Mouse (Mus musculus) lung, adult 18-20 months (tissue): ENCODE results near the gene Ddr2.
"Not testable (repeated sequence)": the region's sequence is repeated elsewhere in the genome, so short reads cannot be mapped to it uniquely, and the experiment has no call there.

Source experiments
- DNase-seq, 2 experiments: peaks; one replicate each; pipeline ENCODE4 v3.0.0; 2022; ENCODE audit warnings: mixed read lengths in 2 of 2

Gene Ddr2

GRCm38 (mm10) chr1:170110516-170111332 is at the start of gene Ddr2:
TSS of gene Ddr2 (minus strand) at chr1:170110762.
- peak; percentile 46 to 55 for DNase-seq

DNA sequence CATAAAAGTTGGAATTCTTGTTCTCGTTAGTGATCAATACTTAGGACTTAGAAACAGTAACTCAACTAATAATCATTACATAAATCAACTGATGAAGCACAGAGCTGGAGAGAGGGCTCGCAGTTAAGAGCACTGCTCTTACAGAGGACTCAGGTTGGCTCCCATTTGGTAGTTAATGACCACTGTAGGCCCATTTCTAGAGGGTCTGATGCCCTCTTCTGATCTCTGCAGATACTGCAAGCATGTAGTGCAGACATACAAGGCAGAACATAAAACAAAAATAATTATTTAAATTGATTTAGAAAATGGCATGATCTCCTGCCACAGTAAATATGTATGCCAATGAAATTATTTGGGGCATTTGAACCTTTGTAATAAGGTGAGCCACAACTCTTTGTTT is 49.1 kb upstream of the Ddr2 start:
- no peak for DNase-seq

GRCm38 (mm10) chr1:170155761-170156160 is 45.2 kb upstream of the Ddr2 start:
- no peak for DNase-seq

- DNase-seq, result no peak
These were observed 44.7 kb upstream of the Ddr2 start for GRCm38 (mm10) chr1:170155298-170155697.

DNA sequence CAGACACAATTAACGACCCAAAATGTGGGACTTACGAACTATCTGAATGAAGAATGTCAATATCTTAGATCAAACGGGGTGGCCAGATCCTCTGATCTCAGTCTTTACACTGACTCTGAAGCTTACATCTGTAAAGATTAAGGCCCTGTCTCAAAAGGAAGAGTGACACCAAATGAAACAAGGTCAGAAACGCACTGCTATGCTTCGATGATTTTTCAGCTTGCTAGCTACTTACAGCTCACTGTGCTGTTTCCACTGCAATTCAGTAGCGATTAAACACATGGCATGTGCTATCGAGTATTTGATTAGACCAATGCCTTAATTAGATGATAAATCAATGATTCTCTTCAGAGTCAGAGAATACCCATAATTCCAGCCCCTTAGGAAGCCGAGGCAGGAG is 43.4 kb upstream of the Ddr2 start:
- DNase-seq, result no peak

DNA sequence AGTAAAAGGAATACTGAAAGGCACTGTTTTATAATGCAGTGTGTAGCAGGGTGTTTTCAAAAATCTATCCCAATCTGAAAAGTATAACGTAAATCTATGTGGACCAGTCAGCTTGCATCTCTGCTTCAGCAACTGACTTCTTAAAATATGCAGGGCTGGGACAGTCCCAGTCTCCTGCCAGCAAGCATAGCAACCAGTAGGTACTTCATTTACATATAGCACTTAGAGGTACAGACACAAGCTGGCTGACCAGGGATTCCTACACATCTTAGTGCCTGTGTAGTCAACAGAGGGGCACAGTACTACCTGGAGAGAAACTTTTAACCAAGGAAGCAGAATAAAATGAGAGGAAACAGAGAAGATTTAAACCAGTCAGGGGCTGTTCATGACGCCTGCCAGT is 42.0 kb upstream of the Ddr2 start:
- no peak for DNase-seq

- no peak for DNase-seq
These were observed 40.3 kb upstream of the Ddr2 start for GRCm38 (mm10) chr1:170150870-170151269.

DNA sequence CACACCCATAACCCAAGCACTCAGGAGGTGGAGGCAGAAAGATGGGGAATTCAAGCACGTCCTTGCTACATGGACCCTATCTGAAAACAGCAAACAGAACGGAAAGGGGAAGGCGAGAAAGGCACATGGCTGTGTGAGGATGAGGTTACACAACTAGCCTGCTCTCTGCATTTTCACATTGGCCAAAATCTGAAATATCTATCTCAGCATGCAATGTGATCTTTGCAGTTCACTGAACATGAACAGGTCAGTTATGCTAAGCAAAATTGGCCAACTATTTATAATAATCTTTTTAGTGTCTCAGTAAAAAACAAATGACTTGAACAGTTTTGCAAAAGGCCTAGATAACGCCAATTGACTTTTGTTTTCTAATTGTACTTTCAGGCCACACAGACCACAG is 39.2 kb upstream of the Ddr2 start:
- no peak for DNase-seq

- DNase-seq, result no peak
These were observed 38.0 kb upstream of the Ddr2 start for GRCm38 (mm10) chr1:170148536-170148935.

DNA sequence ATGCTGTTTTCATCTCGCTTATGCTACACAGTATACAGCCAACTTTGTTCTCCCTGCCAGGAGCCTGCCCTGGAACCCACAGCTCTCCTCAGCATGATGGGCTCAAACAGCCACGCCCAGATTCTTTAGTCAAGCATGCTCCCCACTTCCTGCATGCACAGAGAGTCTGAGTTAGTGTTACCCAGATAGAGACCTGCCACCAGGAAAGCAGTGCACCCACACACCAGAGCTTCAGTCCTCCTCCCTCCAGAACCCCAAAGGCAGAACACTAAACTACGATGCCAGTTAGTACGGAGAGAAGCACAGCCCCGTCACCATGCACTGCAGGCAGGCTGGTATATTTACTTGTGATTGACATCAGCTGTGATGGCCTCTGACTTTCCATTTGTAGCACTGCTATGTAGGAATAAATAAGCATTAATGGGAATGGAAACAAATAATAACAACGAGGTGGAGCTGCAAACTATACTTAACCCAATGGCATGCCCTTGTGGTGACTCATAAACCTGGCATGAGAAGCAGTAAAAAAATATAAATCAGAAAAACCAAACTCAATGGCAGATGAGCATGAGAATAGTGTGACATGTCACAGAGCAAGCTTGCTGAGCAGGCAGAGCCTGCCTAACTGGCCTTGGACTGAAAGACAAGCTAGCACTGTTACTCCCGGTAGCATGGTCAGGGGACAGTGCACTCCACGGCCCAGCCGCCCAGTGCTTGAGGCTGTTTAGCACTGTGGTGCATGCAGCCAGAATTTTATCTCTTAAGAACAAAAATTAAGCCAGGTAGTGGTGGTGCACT is 37.3 kb upstream of the Ddr2 start:
- DNase-seq, result peak; percentile 17 to 38

- no peak for DNase-seq
These were observed 35.0 kb upstream of the Ddr2 start for GRCm38 (mm10) chr1:170145606-170146005.

DNA sequence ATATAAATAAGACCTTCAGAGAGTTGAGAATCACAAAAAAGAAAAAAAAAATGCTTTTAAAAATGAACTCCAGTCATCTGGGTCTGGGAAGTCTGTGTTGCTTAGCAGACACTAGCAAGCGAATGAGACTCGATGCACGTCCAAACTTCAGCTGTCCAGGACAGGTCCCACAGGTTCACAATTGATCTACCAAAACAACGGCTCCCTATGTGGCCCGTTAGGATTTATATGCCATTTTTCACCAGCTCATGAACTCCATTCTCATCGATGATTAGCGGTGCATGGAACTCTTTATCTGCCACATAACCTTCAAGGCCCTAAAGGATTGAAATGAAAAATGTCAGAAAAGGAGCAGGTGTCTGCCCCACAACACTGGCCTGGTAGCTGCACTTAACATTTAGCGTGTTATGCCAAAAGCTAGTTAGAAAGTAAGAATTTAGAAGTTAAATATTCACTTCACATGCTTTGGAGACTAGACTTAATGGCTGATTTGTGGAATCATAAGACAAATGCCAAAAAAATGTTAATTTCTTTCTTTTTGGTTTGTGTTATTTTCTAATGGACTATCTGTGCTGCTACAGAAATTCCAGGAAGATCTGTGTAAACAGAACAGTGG is 31.8 kb upstream of the Ddr2 start:
- no peak for DNase-seq

- no peak for DNase-seq
These were observed 31.1 kb upstream of the Ddr2 start for GRCm38 (mm10) chr1:170141626-170142025.

DNA sequence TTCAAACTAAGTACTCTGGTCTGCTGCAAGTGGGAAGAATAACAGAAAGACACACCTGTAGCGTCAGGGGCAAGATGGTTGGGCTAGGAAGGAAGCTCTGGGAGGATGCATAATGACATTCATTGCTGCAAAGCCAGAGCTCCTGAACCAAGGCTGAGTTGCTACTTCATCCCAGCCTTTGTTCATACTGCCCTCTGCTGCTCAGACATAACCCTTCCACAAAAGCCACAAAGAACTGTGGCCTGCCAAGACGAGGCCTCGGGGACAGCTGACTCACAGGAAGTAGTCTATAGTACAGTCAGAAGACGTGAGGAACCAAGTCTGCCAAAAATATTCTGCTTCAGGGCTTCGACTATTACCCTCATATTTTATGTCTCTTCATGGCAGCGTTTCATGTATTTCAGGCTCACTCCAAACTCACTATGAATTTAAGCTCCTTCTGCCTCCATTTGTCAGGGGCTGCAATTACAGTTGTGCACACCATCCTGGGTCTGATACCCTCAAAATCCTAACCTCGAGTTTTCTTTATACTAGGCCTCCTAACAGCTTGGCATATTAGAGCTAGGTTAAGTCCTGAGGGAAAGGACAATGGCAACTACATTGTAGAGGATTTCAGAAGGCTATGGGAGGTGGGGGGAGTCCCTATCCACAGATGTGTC is 25.9 kb upstream of the Ddr2 start:
- peak; percentile 68 to 69 for DNase-seq

GRCm38 (mm10) chr1:170134264-170134663 is 23.7 kb upstream of the Ddr2 start:
- DNase-seq, result no peak

DNA sequence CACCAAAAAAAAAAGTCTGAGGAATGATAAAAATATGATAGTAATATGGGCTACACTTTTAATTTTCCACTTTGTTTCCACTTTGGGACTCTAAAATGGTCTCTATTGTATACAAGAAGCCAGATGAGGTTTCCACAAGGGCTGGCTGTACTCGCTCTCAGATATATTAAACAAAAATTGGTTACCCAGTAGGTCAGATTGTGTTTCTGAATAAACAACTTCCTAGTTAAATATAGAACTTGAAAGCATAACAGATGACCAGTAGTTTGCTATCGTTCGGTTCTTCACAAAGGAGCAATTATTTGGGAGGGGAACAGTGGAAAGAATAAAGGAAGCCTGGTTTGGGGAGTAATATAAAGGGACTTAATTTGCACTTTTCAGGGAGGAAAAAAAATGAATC is 20.4 kb upstream of the Ddr2 start:
- DNase-seq, result no peak

DNA sequence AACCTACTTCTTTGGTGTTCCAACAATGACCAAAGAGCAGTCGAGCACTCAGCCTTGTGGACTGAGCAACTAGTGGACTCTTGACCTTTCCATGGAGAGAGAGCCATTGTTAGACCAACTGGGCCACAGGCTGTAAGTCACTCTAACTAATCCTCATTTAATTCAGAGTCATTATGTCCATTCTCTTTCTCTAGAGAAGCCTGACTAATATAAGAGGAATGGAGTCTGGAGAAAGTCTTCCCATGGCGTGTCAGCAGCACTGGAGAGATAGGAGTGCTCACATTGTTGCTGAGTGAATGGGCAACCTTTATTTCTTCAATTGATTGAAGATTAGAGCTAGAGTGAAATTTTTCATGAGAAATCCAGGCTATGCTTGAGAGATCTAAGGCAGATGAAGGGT is 14.1 kb upstream of the Ddr2 start:
- no peak for DNase-seq

GRCm38 (mm10) chr1:170113616-170114015 is 3.1 kb upstream of the Ddr2 start:
- no peak for DNase-seq

DNA sequence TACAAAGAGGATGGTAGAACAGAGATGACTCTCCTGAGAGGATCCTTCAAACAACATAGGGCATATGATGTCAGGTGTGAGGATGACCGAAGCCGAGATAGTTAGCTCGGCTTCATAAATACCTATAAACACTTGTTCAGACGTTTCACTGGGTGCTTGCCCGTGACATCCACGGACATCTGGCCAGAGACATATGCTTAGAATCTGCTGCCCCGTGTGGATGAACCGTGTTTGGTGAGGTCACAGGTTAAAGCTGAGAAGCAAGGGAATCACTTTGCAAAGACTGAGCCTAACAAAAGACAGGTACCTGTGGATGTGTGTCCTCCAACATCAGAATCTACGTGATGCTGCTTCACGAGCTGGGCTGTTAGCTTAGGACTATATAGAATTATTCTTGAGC is 1.7 kb upstream of the Ddr2 start:
- DNase-seq, result no peak

DNA sequence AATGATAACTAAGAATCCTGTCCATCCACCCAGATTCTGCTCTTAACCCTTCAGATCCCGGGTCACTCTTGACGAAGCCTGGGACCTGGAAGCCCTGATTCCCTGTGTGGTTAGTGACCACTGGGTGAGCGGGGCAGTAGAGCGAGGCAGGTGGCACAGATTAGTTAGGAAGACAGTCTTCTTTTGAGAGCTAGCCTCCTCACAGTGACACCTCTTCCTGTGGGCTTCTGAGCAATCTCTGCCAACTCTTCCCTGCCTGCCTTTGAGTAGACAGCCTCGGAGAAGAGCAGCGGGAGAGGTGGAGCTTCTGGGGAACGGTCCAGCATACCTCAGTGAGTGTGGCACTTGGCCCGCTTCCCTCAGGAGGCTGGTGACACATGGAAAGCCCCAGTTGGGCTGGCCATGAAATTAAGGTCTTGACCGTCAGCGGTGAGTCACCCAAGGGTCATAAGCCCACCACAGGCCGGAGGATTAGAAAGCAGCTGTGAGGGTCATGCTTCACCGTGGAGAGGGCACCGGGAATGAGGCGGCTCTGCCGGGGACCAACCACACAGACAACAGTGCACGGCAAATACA is 1.2 kb upstream of the Ddr2 start:
- DNase-seq, result no peak

GRCm38 (mm10) chr1:170109776-170110515 is 616 bp downstream of the Ddr2 start:
- DNase-seq, result peak in 1 of 2 experiments; percentile 26

GRCm38 (mm10) chr1:170102814-170103213 is 7.7 kb downstream of the Ddr2 start:
- not testable (repeated sequence) for DNase-seq
